Mouse (Mus musculus) neural tube, embryonic 13.5 days (tissue): ENCODE data around the gene Ccdc134. TPM values are rescaled to one million over a fixed set of nuclear protein-coding genes. Genes with fewer than 3 reads are reported as not detected.
A peak's percentile ranks its signal among the peaks of the same experiment; 100 is the strongest.

ENCODE experiments used
- ATAC-seq: fragments of 200-750 bp; cut with Nextera tagmentation; 2 replicates; pipeline ENCODE4 v1.8.0; 2017; ENCODE audit warnings: low read depth, mild to moderate bottlenecking, moderate TSS enrichment, moderate library complexity
- H3K27ac ChIP-seq: fragments of 300-500 bp; sonication (generic); replicated peaks from 2 replicates; pipeline ENCODE4 v1.5.1; 2015; ENCODE audit warnings: moderate library complexity, mild to moderate bottlenecking, inconsistent platforms
- H3K27me3 ChIP-seq: fragments of 300-500 bp; sonication (generic); 2 replicates; pipeline ENCODE4 v1.6.1; 2015; ENCODE audit warnings: mild to moderate bottlenecking, inconsistent platforms
- H3K36me3 ChIP-seq: fragments of 300-500 bp; sonication (generic); 2 replicates; pipeline ENCODE4 v1.6.1; 2015; ENCODE audit warnings: mild to moderate bottlenecking, inconsistent platforms
- H3K4me1 ChIP-seq: fragments of 300-500 bp; sonication (generic); replicated peaks from 2 replicates; pipeline ENCODE4 v1.6.1; 2015; ENCODE audit warnings: inconsistent platforms
- H3K4me2 ChIP-seq: fragments of 300-500 bp; sonication (generic); 2 replicates; pipeline ENCODE4 v1.6.1; 2015; ENCODE audit warnings: inconsistent platforms, mild to moderate bottlenecking, moderate library complexity
- H3K4me3 ChIP-seq: fragments of 300-500 bp; sonication (generic); 2 replicates; pipeline ENCODE4 v1.5.1; 2015; ENCODE audit warnings: mild to moderate bottlenecking, inconsistent platforms
- H3K9ac ChIP-seq: fragments of 300-500 bp; sonication (generic); 2 replicates; pipeline ENCODE4 v1.6.1; 2015; ENCODE audit warnings: moderate library complexity, mild to moderate bottlenecking, inconsistent platforms
- H3K9me3 ChIP-seq: fragments of 300-500 bp; sonication (generic); 2 replicates; pipeline ENCODE4 v1.6.1; 2016; ENCODE audit warnings: inconsistent platforms
- WGBS: fragments of 180-500 bp; shearing (Covaris S2); methylation state at CpG from one replicate; pipeline ENCODE4 v1.1.7; 2015; 5-methylcytosine and 5-hydroxymethylcytosine counted together
- polyA plus RNA-seq: library from polyadenylated mRNA; unstranded; fragments of >200 nt; fragmentation: Nextera tagmentation; extraction: Ambion mirVana; gene quantifications from 2 replicates; pipeline ENCODE4 v1.2.1, GENCODE M21; 2015

Ccdc134 gene
- polyA plus RNA-seq, 1 experiment from 2014 or later = 13.0 TPM

DNA sequence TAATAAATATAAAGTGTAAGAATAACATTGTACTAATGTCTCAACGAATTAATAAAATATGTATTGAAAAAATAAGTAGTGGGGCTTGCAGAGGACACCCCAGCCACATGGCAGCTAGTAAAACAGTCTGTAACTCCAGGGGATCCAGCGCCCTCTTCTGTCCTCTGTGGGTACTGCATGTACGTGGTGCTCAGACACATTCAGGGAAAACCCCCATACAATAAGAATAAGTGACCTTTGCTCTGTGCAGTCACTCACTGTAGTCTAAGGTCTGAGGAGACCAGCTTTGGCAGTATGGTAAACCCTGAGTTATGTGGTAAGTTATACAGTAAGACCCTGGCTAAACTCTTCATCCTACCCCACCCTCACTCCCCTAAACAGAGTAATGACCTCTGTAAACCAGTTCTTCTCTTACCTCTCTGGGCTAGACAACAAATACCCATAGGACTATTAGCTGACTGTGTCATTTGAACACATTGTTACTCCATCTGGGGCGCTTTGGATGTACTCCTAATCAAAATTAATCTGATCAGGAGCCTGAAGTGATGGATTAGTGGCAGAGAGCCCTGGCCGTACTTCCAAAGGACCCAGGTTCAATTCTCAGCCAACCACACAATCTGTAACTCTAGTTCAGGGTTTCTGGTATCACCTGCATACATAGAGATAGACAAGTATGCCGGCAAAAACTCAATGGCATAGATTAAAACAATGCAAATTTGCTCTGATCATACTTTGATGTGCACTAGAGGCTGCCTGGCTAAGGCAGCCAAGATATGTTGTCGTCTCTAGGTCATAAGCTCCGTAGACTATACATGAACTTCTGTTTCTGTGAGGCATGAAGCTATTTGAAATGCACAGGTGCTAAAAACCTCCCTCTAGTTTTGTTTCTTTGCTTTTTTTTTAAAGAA lies 37.9 kb downstream of the Ccdc134 start:
- Histone ChIP-seq H3K27ac (no peak overlapping the region), H3K4me2 (no peak overlapping the region), H3K27me3 (no peaks in the 10 kb centered on the region), H3K9me3 (no peaks in the 10 kb centered on the region), H3K9ac (no peak overlapping the region), H3K4me1 (peaks cover 89% of the 10 kb centered on the region), H3K36me3 (peaks cover 6% of the 10 kb centered on the region), H3K4me3 (no peak overlapping the region)
- 56% methylated on average over 8 of the region's 8 CpGs for WGBS
- no peak for ATAC-seq

- ATAC-seq = no peak
- Histone ChIP-seq H3K4me1 (peaks cover 89% of the 10 kb centered on the region), H3K27ac (peak overlapping the region; percentile 52), H3K9me3 (no peaks in the 10 kb centered on the region), H3K9ac (peak overlapping the region; percentile 10), H3K4me2 (0 out of 2 replicates have a peak overlapping the region, but pooled peaks have one; percentile 13), H3K36me3 (peaks cover 14% of the 10 kb centered on the region), H3K4me3 (no peak overlapping the region), H3K27me3 (no peaks in the 10 kb centered on the region)
- 43% methylated on average over 22 of the region's 22 CpGs for WGBS
Observed at GRCm38 (mm10) chr15:82166240-82167100, 38.7 kb downstream of the Ccdc134 start.

- Histone ChIP-seq H3K36me3 (peaks cover 24% of the 10 kb centered on the region), H3K4me1 (peaks cover 84% of the 10 kb centered on the region)
Observed at GRCm38 (mm10) chr15:82167201-82168168, 39.8 kb downstream of the Ccdc134 start.

GRCm38 (mm10) chr15:82169671-82170070 lies 41.9 kb downstream of the Ccdc134 start:
- Histone ChIP-seq H3K27ac (peak overlapping the region; percentile 70), H3K9ac (no peak overlapping the region), H3K36me3 (peaks cover 45% of the 10 kb centered on the region), H3K4me3 (no peak overlapping the region), H3K27me3 (no peaks in the 10 kb centered on the region), H3K9me3 (no peaks in the 10 kb centered on the region), H3K4me2 (0 out of 2 replicates have a peak overlapping the region, but pooled peaks have one; percentile 1), H3K4me1 (peaks cover 63% of the 10 kb centered on the region)
- no peak for ATAC-seq
- 74% methylated on average over 5 of the region's 5 CpGs for WGBS

More at GRCm38 (mm10) chr15:82167201-82168168, 39.8 kb downstream of the Ccdc134 start:
- Histone ChIP-seq H3K4me3 (no peak overlapping the region), H3K4me2 (no peak overlapping the region), H3K27me3 (no peaks in the 10 kb centered on the region), H3K9me3 (no peaks in the 10 kb centered on the region), H3K9ac (peak overlapping the region; percentile 10; the same call in 1 of the 2 replicates), H3K27ac (no peak overlapping the region)
- ATAC-seq = no peak
- 67% methylated on average over 23 of the region's 23 CpGs for WGBS

GRCm38 (mm10) chr15:82170437-82171377 lies 43.0 kb downstream of the Ccdc134 start:
- Histone ChIP-seq H3K4me2 (0 out of 2 replicates have a peak overlapping the region, but pooled peaks have one; percentile 1), H3K36me3 (peaks cover 55% of the 10 kb centered on the region), H3K27me3 (no peaks in the 10 kb centered on the region), H3K4me3 (no peak overlapping the region), H3K27ac (peak overlapping the region; percentile 70), H3K4me1 (peaks cover 58% of the 10 kb centered on the region), H3K9ac (no peak overlapping the region), H3K9me3 (no peaks in the 10 kb centered on the region)
- WGBS = 36% methylated on average over 36 of the region's 36 CpGs
- peak; percentile 71 for ATAC-seq

- H3K9ac ChIP-seq = no peak overlapping the region
- H3K27ac ChIP-seq = no peak overlapping the region
- peaks cover 40% of the 10 kb centered on the region for H3K4me1 ChIP-seq
- ATAC-seq = no peak
- no peak overlapping the region for H3K4me3 ChIP-seq
- no peak overlapping the region for H3K4me2 ChIP-seq
- no peaks in the 10 kb centered on the region for H3K9me3 ChIP-seq
- WGBS = 84% methylated on average over 8 of the region's 8 CpGs
- H3K36me3 ChIP-seq = peaks cover 73% of the 10 kb centered on the region
- no peaks in the 10 kb centered on the region for H3K27me3 ChIP-seq
Observed at GRCm38 (mm10) chr15:82172648-82173047, 44.9 kb downstream of the Ccdc134 start.

- WGBS = 98% methylated on average over 9 of the region's 9 CpGs
- Histone ChIP-seq H3K27ac (no peak overlapping the region), H3K9ac (no peak overlapping the region), H3K4me3 (no peak overlapping the region), H3K9me3 (no peaks in the 10 kb centered on the region), H3K4me1 (peaks cover 19% of the 10 kb centered on the region), H3K36me3 (peaks cover 93% of the 10 kb centered on the region), H3K27me3 (no peaks in the 10 kb centered on the region), H3K4me2 (no peak overlapping the region)
- no peak for ATAC-seq
Observed at GRCm38 (mm10) chr15:82175091-82175490, 47.4 kb downstream of the Ccdc134 start.

DNA sequence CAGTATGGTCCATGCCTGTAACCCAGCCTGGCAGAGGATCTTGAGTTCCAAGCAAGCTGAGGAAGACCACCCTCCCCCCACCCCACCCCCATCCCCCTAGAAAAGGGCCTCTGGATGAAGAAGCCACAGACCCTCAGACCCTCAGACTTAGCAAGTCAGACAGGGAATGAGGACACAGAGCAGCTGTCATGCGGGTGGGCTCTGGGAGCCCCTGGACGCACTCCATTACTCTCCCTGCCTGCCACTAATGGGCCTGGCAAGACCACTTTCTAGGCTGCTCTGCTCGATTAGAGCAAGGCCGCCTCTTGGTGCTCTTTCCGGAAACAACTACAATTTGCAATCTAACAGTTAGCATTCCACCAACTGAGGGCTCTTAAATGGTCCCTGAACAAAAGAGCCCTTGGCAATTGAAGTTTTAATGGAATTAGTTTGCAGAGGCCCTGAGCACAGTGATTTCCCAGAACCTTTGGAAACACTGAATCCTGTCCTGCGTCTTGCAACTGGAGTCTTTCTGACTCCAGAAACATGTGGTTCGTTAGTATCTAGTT lies 50.1 kb downstream of the Ccdc134 start:
- WGBS = 59% methylated on average over 7 of the region's 7 CpGs
- Histone ChIP-seq H3K27ac (peak overlapping the region; percentile 38; the same call in 1 of the 2 replicates), H3K27me3 (no peaks in the 10 kb centered on the region), H3K36me3 (peaks cover 97% of the 10 kb centered on the region), H3K4me2 (no peak overlapping the region), H3K9me3 (no peaks in the 10 kb centered on the region; the same call in 1 of the 2 replicates), H3K4me1 (0 out of 2 replicates have a peak, but pooled peaks cover 3% of the 10 kb centered on the region), H3K4me3 (no peak overlapping the region), H3K9ac (no peak overlapping the region)
- no peak for ATAC-seq

- Histone ChIP-seq H3K4me1 (0 out of 2 replicates have a peak, but pooled peaks cover 3% of the 10 kb centered on the region), H3K4me3 (no peak overlapping the region), H3K4me2 (no peak overlapping the region), H3K27me3 (no peaks in the 10 kb centered on the region), H3K36me3 (peaks cover 100% of the 10 kb centered on the region), H3K9ac (no peak overlapping the region), H3K9me3 (no peaks in the 10 kb centered on the region; the same call in 1 of the 2 replicates), H3K27ac (no peak overlapping the region)
- no peak for ATAC-seq
- 89% methylated on average over 5 of the region's 5 CpGs for WGBS
Observed at GRCm38 (mm10) chr15:82181131-82181530, 53.4 kb downstream of the Ccdc134 start.

DNA sequence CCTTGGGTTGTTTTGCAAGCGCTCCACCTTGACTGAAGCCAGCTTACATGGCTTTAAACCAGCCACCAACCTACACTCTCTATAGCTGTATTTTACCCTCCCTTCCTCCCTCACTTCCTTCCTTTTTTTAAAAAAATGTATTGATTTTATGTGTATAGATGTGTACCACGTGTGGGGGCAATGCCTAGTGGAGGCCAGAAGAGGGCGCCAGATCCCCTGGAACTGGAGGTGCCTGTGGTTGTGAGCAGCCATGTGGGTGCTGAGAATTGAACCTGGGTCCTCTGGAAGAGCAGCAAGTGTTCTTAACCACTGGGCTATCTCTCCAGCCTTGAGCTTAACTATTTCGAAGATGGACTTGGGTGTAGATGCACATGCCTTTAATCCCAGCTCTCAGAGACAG lies 54.6 kb downstream of the Ccdc134 start:
- Histone ChIP-seq H3K27me3 (no peaks in the 10 kb centered on the region), H3K4me2 (no peak overlapping the region), H3K27ac (no peak overlapping the region), H3K9ac (no peak overlapping the region), H3K9me3 (no peaks in the 10 kb centered on the region; the same call in 1 of the 2 replicates), H3K4me3 (no peak overlapping the region), H3K4me1 (0 out of 2 replicates have a peak, but pooled peaks cover 3% of the 10 kb centered on the region), H3K36me3 (peaks cover 100% of the 10 kb centered on the region)
- no peak for ATAC-seq
- WGBS = 97% methylated on average over 4 of the region's 4 CpGs
